Mouse (Mus musculus): ENCODE measurements around the gene Gatd1. TPM values are rescaled to one million over a fixed set of nuclear protein-coding genes. Genes with fewer than 3 reads are reported as not detected.
"Not testable (repeated sequence)": the region's sequence is repeated elsewhere in the genome, so short reads cannot be mapped to it uniquely, and the experiment has no call there.

Gatd1 gene
- polyA plus RNA-seq, 1 experiment from 2014 or later: 61.4 TPM

DNA sequence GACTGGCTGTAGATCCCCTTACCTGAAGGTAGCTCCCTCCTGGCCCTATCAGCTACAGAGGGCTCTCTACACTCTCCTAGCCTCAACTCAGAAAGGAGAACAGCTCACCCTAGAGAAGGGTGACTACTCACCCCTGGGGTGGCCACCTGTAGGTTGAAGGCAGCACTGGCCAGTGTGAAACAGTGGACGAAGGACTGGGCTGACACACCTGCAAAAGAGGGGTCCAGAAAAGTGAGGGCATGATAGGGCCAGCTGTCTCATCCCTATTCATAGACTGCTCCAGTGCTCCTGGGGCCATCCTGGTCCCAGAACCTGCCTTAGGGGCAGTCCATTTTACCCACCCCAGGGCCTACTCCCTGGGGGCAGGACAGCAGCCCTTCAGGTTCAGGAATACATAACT lies 2.3 kb downstream of the Gatd1 start:
- H3K4me2 ChIP-seq (replicated peaks; ENCODE audit: low read depth, low read length): no peak overlapping the region
- peaks cover 8% of the 10 kb centered on the region; the same call in 1 of the 2 replicates for H3K4me1 ChIP-seq (ENCODE audit: control insufficient read depth, insufficient read depth, low read length)
- H3K9me3 ChIP-seq (ENCODE audit: control insufficient read depth, low read depth, low read length): no peaks in the 10 kb centered on the region
- WGBS: 100% methylated on average over 1 of the region's 1 CpGs
- ATAC-seq (ENCODE audit: insufficient number of reproducible peaks, insufficient read depth, low FRiP score, low read depth): no peak
- H3K4me3 ChIP-seq (ENCODE audit: low read depth, low read length): no peak overlapping the region
- peaks cover 23% of the 10 kb centered on the region for H3K36me3 ChIP-seq (ENCODE audit: control insufficient read depth, insufficient read depth, low read length)
- H3K27ac ChIP-seq (ENCODE audit: low read length): no peak overlapping the region
- H3K27me3 ChIP-seq (ENCODE audit: control insufficient read depth, insufficient read depth, low read length): no peaks in the 10 kb centered on the region
- H3K9ac ChIP-seq (replicated peaks; ENCODE audit: low read depth, low read length): no peak overlapping the region

DNA sequence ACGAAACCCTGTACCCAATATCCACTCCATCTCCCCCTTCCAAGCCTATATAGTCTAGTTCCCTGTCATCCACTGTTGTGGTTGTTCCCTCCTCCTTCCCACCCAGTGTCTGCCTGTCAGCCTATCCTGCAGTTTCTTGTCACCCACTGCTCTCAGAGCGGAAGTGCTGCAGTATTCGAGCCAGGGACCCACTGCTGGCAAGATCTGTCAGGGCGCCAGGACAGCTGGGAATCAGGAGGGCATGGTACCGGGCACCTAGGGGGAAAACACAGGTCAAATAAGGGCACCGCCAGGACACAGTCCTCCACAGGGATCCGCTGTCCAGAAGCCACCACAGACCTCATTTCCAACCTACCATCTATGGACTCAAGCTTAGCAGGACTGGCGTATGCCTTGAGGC lies 3.3 kb downstream of the Gatd1 start:
- Histone ChIP-seq H3K27ac (ENCODE audit: low read length) (no peak overlapping the region), H3K4me3 (ENCODE audit: low read depth, low read length) (no peak overlapping the region), H3K27me3 (ENCODE audit: control insufficient read depth, insufficient read depth, low read length) (no peaks in the 10 kb centered on the region), H3K4me2 (replicated peaks; ENCODE audit: low read depth, low read length) (no peak overlapping the region), H3K9me3 (ENCODE audit: control insufficient read depth, low read depth, low read length) (no peaks in the 10 kb centered on the region), H3K9ac (replicated peaks; ENCODE audit: low read depth, low read length) (no peak overlapping the region), H3K4me1 (ENCODE audit: control insufficient read depth, insufficient read depth, low read length) (peaks cover 8% of the 10 kb centered on the region; the same call in 1 of the 2 replicates), H3K36me3 (ENCODE audit: control insufficient read depth, insufficient read depth, low read length) (peaks cover 23% of the 10 kb centered on the region)
- WGBS: 89% methylated on average over 8 of the region's 8 CpGs
- ATAC-seq (ENCODE audit: insufficient number of reproducible peaks, insufficient read depth, low FRiP score, low read depth): no peak

DNA sequence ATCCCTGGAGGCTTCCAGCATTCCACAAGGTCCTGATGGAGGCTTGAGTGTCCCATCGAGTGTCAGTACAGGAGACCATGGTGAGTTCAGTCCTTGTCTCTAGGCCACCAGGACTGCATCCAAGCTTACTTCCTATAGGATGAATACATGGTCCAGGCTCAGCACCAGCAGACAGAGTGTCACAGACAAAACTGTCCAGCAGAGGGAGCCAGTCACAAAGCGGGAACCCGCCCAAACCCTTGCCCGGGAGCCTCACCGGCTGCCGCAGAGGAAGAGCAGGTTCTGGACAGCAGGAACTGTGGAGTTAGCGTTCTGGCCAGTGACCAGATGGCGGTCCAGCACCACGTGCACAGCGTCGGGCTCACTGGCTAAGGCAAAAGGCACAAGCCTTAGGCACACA lies 5.1 kb downstream of the Gatd1 start:
- Histone ChIP-seq H3K9me3 (ENCODE audit: control insufficient read depth, low read depth, low read length) (no peaks in the 10 kb centered on the region), H3K4me2 (replicated peaks; ENCODE audit: low read depth, low read length) (no peak overlapping the region), H3K4me3 (ENCODE audit: low read depth, low read length) (no peak overlapping the region), H3K9ac (replicated peaks; ENCODE audit: low read depth, low read length) (no peak overlapping the region), H3K27me3 (ENCODE audit: control insufficient read depth, insufficient read depth, low read length) (no peaks in the 10 kb centered on the region), H3K27ac (ENCODE audit: low read length) (no peak overlapping the region), H3K36me3 (ENCODE audit: control insufficient read depth, insufficient read depth, low read length) (peaks cover 23% of the 10 kb centered on the region), H3K4me1 (ENCODE audit: control insufficient read depth, insufficient read depth, low read length) (peaks cover 4% of the 10 kb centered on the region; the same call in 1 of the 2 replicates)
- WGBS: 14% methylated on average over 11 of the region's 11 CpGs
- peak; percentile 62; the same call in 1 of the 2 replicates for ATAC-seq (ENCODE audit: insufficient number of reproducible peaks, insufficient read depth, low FRiP score, low read depth)

DNA sequence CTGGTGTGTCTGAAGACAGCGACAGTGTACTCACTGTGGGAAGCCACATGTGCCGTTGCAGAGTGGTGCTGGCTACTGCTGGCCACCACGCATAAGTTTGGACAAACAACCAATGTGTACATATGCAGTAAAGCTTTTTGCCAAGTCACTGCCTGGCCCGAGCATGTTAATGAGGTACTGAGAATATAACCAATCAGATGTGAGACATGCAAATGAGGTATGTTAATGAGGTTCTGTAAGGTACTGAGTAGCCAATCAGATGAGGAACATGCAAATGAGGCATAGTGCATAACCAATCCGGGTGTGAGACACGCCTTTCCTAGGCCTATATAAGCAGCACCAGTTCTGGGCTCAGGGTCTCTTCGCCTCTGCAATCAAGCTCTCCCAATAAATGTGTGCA lies 6.3 kb downstream of the Gatd1 start:
- H3K4me2 ChIP-seq (replicated peaks; ENCODE audit: low read depth, low read length); H3K27me3 ChIP-seq (ENCODE audit: control insufficient read depth, insufficient read depth, low read length); ATAC-seq (ENCODE audit: insufficient number of reproducible peaks, insufficient read depth, low FRiP score, low read depth); H3K27ac ChIP-seq (ENCODE audit: low read length); H3K9ac ChIP-seq (replicated peaks; ENCODE audit: low read depth, low read length); H3K9me3 ChIP-seq (ENCODE audit: control insufficient read depth, low read depth, low read length); H3K4me3 ChIP-seq (ENCODE audit: low read depth, low read length); H3K4me1 ChIP-seq (ENCODE audit: control insufficient read depth, insufficient read depth, low read length): not testable (repeated sequence)
- peaks cover 27% of the 10 kb centered on the region for H3K36me3 ChIP-seq (ENCODE audit: control insufficient read depth, insufficient read depth, low read length)
- WGBS: 97% methylated on average over 7 of the region's 7 CpGs

DNA sequence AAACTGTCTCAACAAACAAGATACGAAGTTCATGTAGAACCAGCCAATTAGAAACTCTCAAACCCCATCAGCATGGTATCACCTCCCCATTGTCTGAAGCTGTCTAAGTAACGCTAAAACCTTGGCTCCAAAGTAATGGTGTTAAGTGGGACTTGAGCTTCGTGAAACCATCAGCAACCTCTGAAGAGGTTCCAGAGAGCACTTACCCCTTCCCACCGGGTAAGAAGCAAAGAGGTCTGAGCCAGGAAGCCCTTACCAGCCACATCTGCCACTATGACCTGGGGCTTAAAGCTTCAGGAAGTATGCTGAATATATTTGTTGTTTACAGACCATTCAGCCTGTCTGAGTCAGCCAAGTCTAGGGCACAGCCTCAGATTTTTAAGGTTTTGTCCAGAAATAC lies 8.5 kb downstream of the Gatd1 start:
- no peak overlapping the region for H3K4me2 ChIP-seq (replicated peaks; ENCODE audit: low read depth, low read length)
- H3K9me3 ChIP-seq (ENCODE audit: control insufficient read depth, low read depth, low read length): no peaks in the 10 kb centered on the region
- H3K4me3 ChIP-seq (ENCODE audit: low read depth, low read length): no peak overlapping the region
- H3K27me3 ChIP-seq (ENCODE audit: control insufficient read depth, insufficient read depth, low read length): no peaks in the 10 kb centered on the region
- H3K36me3 ChIP-seq (ENCODE audit: control insufficient read depth, insufficient read depth, low read length): peaks cover 38% of the 10 kb centered on the region
- WGBS: 78% methylated on average over 4 of the region's 4 CpGs
- no peak overlapping the region for H3K9ac ChIP-seq (replicated peaks; ENCODE audit: low read depth, low read length)
- no peak for ATAC-seq (ENCODE audit: insufficient number of reproducible peaks, insufficient read depth, low FRiP score, low read depth)
- H3K27ac ChIP-seq (ENCODE audit: low read length): no peak overlapping the region
- no peaks in the 10 kb centered on the region for H3K4me1 ChIP-seq (ENCODE audit: control insufficient read depth, insufficient read depth, low read length)

DNA sequence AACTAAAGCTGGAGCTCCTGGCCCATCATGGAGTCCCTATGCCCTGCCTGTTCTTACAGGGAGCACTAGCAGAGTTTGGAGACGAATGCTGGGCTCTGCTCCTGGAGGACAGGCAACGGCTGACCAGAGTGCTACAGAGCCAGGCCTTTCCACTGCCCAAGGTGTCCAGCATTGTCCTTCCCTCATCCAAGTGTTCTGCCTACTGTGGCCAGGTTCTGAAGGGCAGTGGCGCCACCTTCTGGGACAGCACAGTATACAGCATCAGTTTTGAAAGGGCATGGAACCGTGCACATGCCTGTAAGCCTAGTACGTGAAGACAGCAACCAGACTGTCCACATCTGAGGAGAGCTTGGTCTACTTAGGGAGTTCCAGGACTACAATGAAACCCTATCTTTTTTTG lies 10.6 kb downstream of the Gatd1 start:
- H3K4me1 ChIP-seq (ENCODE audit: control insufficient read depth, insufficient read depth, low read length): no peaks in the 10 kb centered on the region
- no peaks in the 10 kb centered on the region for H3K27me3 ChIP-seq (ENCODE audit: control insufficient read depth, insufficient read depth, low read length)
- H3K4me3 ChIP-seq (ENCODE audit: low read depth, low read length): no peak overlapping the region
- peak; percentile 21; the same call in 1 of the 2 replicates for ATAC-seq (ENCODE audit: insufficient number of reproducible peaks, insufficient read depth, low FRiP score, low read depth)
- no peak overlapping the region for H3K27ac ChIP-seq (ENCODE audit: low read length)
- H3K4me2 ChIP-seq (replicated peaks; ENCODE audit: low read depth, low read length): no peak overlapping the region
- H3K36me3 ChIP-seq (ENCODE audit: control insufficient read depth, insufficient read depth, low read length): peaks cover 31% of the 10 kb centered on the region
- no peaks in the 10 kb centered on the region for H3K9me3 ChIP-seq (ENCODE audit: control insufficient read depth, low read depth, low read length)
- 45% methylated on average over 5 of the region's 5 CpGs for WGBS
- H3K9ac ChIP-seq (replicated peaks; ENCODE audit: low read depth, low read length): no peak overlapping the region

DNA sequence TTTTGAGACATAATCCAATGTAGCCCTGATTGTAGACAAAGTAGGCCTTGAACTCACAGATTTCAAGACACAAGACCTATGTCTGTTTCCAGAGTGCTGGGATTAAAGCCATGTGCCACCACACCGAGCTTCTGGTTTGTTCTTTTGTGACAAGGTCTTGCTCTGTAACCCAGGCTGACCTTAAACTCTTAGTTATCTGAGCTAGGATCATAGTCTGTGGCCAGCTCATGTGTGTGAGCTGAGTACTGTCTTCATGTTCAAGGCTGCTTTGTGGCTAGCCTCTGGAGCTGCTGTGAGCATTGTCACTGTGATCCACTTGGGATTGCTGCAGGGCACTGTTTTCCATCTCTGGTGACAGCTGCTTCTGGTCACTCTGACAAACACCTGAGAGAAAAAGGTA lies 18.6 kb downstream of the Gatd1 start:
- Histone ChIP-seq H3K27me3 (ENCODE audit: control insufficient read depth, insufficient read depth, low read length) (no peaks in the 10 kb centered on the region), H3K9me3 (ENCODE audit: control insufficient read depth, low read depth, low read length) (no peaks in the 10 kb centered on the region), H3K4me3 (ENCODE audit: low read depth, low read length) (no peak overlapping the region), H3K27ac (ENCODE audit: low read length) (no peak overlapping the region), H3K4me1 (ENCODE audit: control insufficient read depth, insufficient read depth, low read length) (peaks cover 11% of the 10 kb centered on the region), H3K36me3 (ENCODE audit: control insufficient read depth, insufficient read depth, low read length) (peaks cover 21% of the 10 kb centered on the region; the same call in 1 of the 2 replicates), H3K9ac (replicated peaks; ENCODE audit: low read depth, low read length) (no peak overlapping the region), H3K4me2 (replicated peaks; ENCODE audit: low read depth, low read length) (no peak overlapping the region)
- WGBS: 82% methylated on average over 1 of the region's 1 CpGs
- no peak for ATAC-seq (ENCODE audit: insufficient number of reproducible peaks, insufficient read depth, low FRiP score, low read depth)

DNA sequence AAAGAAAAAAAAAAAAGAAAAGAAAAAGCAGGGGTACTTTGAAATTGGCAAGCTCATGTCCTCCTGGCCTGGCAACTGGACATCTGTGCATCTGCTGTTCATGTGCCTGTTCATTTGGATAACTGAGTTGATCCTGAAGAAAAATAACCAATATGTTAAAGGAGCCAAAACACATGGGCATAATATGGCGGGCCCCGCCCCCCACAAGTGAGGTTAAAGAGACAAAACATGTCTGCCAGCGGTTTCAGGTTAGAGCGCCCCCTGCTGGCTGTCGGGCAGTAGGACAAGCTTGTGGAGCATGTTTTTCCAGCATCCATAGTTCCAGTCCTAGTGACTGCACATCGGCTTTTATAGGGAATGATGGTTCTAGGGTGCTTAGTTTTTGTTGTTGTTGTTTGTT lies 19.2 kb downstream of the Gatd1 start:
- H3K27me3 ChIP-seq (ENCODE audit: control insufficient read depth, insufficient read depth, low read length): no peaks in the 10 kb centered on the region
- WGBS: 21% methylated on average over 6 of the region's 6 CpGs
- no peak overlapping the region for H3K4me3 ChIP-seq (ENCODE audit: low read depth, low read length)
- no peak overlapping the region for H3K4me2 ChIP-seq (replicated peaks; ENCODE audit: low read depth, low read length)
- no peaks in the 10 kb centered on the region for H3K9me3 ChIP-seq (ENCODE audit: control insufficient read depth, low read depth, low read length)
- H3K36me3 ChIP-seq (ENCODE audit: control insufficient read depth, insufficient read depth, low read length): peaks cover 16% of the 10 kb centered on the region; the same call in 1 of the 2 replicates
- peaks cover 11% of the 10 kb centered on the region for H3K4me1 ChIP-seq (ENCODE audit: control insufficient read depth, insufficient read depth, low read length)
- ATAC-seq (ENCODE audit: insufficient number of reproducible peaks, insufficient read depth, low FRiP score, low read depth): no peak
- H3K9ac ChIP-seq (replicated peaks; ENCODE audit: low read depth, low read length): no peak overlapping the region
- H3K27ac ChIP-seq (ENCODE audit: low read length): no peak overlapping the region

DNA sequence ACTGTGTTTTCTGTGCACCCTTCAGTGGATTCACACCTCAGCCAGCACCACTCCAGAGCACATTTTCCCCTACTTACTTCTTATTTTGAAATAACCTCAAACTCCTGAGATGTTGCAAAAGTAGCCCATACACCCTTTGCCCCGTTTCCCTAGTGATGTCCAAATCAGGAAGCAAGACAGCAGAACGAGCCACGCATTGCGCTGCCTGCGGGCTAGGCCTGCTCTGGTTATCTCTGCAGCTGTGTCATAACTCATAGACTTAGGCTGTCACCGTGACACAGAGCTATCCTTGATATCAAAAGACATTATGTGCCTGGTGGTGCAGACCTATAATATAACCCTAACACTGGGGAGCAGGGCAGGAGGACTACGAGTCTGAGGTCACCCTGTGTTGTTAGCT lies 19.8 kb downstream of the Gatd1 start:
- Histone ChIP-seq H3K27ac (ENCODE audit: low read length) (no peak overlapping the region), H3K9me3 (ENCODE audit: control insufficient read depth, low read depth, low read length) (no peaks in the 10 kb centered on the region)

More for the DNA sequence above, 19.8 kb downstream of the Gatd1 start:
- Histone ChIP-seq H3K4me1 (ENCODE audit: control insufficient read depth, insufficient read depth, low read length) (peaks cover 11% of the 10 kb centered on the region), H3K36me3 (ENCODE audit: control insufficient read depth, insufficient read depth, low read length) (peaks cover 16% of the 10 kb centered on the region; the same call in 1 of the 2 replicates), H3K4me3 (ENCODE audit: low read depth, low read length) (no peak overlapping the region), H3K4me2 (replicated peaks; ENCODE audit: low read depth, low read length) (no peak overlapping the region), H3K27me3 (ENCODE audit: control insufficient read depth, insufficient read depth, low read length) (no peaks in the 10 kb centered on the region), H3K9ac (replicated peaks; ENCODE audit: low read depth, low read length) (no peak overlapping the region)
- no peak for ATAC-seq (ENCODE audit: insufficient number of reproducible peaks, insufficient read depth, low FRiP score, low read depth)
- 85% methylated on average over 7 of the region's 7 CpGs for WGBS

All from stomach, embryonic 14.5 days (tissue).